Mouse (Mus musculus) induced T-regulatory cell, adult 2 months (primary cell): Measurements from ENCODE around the gene Tmprss9.

Source experiments
- DNase-seq: peaks from one replicate; pipeline ENCODE4 v3.0.0-alpha.2; 2012; ENCODE audit warnings: low read depth

The Tmprss9 gene

DNA sequence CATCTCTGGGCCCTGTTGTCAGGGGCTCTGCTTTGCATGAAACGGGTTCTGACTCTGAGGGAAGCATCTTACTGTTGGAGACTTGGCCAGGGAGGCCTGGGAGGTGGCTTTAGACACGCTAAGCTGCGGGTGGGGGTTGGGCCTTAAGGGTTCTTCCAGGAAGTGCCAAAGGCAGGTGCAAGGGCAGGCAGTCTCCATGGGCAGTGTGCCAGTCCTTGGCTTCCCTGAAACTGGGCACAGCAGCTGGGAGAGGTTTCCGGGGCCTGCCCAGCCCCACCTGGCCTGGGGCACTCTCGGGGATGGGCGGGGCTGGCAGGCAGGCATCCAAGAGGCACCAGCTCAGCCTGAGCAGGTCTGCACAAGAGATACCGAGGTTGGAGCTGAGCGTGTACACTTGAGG is 66.0 kb downstream of the Tmprss9 start:
- peak; percentile 61 for DNase-seq

DNA sequence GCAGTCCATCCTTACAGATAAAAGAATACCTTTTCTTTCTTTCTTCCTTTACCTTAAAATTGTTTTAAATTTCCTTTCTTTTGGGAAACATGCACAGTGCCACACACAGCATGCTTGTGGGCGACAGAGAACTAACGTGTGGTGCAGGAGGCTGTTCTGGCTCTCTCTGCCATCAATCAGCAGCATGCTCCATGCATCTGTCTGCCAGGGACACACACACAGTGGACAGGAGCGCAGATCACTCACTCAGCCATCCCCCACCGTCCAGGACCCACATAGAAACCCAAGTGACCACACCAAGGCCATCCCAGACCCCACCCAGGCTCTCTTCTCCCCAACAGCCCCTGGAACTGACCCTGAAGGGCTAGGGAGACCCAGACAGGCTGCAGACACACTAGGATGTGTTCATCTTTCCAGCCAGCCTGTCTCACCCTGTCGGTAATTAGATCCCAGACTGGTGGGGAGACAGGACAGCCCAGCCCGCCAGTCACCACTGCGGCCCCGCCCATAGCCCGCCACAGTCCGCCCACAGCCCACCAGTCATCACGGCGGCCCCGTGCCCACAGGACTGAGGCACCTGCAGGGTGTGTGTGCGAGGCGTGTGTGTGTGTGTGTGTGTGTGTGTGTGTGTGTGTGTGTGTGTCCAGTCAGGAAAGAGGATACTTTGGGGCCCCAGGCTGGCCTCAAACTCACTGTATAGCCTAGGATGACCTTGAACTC is 67.3 kb downstream of the Tmprss9 start:
- peak; percentile 72 for DNase-seq

DNA sequence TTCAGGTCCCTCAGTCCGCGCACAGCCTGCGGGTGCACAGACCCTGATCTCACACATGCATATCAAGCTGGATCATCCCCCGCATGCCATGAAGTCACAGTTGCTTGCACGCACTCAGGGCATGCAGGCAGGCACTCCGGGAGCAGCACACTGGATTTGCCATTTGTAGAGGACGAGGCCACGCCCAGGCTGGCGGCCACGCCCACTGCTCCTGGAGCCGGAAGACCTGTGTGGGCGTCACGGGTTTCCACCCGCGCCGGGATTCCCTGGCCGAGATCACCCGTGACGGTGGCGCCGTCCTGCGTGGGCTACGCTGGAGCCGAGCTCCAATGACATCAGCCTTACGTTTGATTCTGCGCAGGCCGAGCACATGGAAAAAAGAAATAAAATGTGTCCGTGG is 68.0 kb downstream of the Tmprss9 start:
- DNase-seq: peak; percentile 94

DNA sequence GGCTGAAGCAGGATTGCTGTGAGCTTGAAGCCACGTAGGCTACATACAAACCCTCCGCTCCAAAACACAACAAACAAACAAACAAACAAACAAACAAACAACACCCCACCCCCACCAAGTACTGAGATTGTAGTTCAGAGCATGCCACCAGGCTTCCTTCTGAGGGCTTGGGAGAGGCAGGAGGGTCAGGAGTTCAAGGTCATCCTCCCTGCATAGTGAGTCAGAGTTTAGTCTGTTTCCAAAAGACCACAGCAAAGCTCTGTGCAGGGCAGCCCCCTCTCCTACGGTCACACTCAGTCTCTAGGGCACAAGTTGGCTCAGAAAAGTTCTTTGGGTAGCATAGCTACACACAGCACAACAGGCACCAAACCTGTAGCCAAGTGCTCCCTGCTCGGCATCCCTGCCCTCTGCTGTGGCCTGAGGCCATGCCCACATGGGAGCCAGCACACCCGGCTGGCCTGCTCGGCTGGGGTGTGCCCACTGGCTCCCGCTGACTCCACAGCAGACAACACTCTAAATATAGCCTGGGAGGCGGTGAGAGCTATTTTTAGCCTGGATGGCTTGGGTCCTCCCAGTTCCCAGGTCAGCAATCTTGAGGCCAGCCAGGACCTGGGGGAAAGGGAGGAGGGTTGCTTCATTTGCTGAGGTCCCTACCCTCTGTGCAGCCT is 68.8 kb downstream of the Tmprss9 start:
- peak; percentile 46 for DNase-seq

DNA sequence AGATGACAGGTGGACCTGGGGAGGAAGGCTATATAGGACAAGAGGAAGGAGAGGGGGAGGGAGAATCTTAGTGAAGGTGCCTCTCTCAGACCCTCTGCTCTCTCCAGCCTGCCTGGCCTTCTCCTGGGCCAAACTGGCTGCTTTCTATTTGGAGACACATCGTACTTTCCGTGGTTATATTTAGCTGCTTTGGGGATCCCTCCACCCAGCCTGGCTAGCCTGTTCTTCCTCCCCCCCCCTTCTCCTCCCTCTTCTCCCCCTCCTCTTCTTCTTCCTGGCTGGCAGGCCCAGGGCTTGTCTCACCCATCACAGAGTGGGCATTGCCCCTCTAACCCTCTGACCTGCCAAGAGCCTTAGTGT is 69.3 kb downstream of the Tmprss9 start:
- no peak for DNase-seq

DNA sequence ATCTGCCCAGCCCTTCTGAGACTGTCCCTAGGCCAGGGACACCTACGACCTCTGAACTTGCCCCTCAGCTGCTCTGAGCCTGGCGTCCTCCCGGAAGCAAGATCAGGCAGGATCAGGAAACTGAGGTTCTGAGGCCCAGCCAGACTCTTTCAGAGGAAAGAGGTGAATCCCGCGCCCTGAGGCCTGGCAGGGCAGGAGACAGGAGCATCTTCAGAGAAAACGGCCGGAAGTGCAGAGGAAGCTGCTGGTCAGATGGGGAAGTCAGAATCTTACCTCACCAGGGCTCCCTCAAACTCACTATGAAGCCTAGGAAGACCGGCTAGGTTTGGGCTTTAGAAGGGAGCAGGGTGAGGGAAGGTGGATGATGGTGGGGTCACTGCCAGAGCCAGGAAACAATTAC is 71.3 kb downstream of the Tmprss9 start:
- DNase-seq: no peak

DNA sequence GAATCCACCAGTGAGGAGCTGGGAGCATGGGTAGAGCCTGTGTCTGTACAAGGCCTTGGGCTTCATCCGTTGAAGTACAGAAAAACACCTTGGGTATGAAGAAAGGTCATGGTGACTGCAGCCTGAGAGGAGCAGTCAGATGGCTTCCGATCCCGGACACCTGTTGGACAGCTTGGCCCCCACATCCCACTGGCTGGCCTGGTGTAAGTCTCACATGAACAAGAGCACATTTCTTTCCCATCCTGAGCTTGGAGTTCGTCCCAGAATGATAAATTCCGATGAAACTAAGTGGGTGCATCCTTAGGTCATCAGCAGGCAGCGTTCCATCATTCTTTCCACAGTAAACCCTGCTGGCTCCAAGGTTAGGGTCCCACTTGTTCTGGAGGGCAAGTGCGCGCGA is 72.1 kb downstream of the Tmprss9 start:
- no peak for DNase-seq

DNA sequence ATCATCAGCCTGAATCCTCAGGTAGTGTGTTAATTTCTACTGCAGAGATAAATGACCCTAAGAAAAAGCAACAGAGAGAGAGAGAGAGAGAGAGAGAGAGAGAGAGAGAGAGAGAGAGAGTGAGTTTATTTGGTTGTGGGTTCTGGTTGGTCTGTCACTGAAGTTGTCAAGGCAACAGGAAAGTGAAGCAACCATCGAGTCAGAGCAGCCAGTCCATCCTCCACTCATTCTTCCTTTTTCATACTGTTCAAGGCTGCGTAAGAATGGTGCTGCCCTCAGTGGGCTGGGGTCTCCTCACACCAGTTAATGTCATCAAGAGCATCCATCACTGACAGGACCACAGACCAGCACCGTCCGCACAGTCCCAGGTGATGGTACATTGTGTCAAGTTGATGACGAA is 72.6 kb downstream of the Tmprss9 start:
- no peak for DNase-seq

DNA sequence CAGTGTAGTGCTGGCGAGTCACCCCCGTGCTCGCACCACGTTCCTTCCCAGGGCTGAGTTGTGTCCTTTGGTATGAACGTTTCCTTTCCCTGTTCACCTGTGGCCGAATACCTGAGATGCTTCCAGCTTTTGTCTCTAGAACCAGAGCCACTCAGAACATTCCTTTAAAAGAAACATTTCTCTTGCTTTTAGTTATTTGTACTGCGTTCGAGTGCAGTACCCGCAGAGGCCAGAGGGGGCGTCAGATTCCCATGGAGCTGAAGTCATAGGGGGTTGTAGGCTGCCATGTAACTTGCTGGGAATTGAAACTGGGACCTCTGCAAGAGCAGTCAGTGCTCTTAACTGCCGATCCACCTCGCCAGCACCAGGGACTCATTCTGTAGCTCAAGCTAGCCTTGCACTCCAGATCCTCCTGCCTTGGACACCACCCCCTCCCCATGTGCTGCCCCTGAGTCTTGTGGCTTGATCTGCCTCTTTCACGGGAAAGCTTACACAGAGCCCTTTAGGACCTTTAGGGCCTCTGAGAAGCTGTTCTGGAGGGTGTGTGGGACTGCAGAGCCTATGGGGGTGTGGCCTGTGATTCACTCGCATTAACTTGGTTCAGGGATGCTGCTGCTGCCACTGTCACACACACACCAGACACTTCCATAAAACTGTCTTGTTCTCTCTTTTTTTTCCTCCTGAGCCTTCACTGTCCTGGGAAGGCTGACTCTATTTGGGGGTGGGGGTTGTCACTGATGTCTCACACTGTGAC is 75.2 kb downstream of the Tmprss9 start:
- DNase-seq: peak; percentile 54

DNA sequence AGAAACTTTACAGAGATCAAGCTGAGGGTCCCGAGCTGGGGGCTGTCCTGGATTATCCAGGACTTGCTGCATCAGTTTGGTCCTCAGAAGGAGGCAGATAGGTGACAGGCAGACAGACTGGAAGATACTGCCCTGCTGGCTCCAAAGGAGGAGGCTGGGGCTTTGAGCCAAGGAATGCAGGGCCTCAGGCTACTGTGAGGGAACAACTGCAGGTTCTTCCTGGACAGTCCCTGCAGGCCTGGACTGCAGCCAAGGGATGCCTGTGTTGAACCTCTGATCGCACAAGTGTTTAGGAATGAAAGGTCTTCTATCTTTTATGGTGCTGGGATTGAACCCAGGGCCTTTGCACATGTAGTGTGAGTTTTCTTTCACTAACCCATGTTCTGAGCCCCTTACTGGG is 76.2 kb downstream of the Tmprss9 start:
- no peak for DNase-seq

DNA sequence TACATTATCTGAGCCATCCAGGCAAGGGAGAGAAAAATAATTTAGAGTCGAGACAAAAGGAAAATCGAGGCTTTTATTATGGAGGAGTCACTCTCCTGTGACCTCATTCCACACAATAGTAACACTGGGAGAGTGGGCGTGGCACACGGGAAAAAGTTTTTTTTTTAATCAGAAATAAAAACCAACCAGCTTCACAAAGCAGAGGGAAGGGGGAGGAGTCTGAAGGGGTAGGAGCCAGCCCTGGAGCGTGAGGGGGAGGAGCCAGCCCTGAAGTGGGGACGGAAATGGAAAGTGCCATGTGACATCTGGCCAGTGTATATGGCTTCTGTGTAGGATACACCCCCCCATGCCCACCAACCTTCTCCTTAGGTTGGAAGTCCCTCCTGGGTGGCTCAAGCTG is 76.9 kb downstream of the Tmprss9 start:
- no peak for DNase-seq

DNA sequence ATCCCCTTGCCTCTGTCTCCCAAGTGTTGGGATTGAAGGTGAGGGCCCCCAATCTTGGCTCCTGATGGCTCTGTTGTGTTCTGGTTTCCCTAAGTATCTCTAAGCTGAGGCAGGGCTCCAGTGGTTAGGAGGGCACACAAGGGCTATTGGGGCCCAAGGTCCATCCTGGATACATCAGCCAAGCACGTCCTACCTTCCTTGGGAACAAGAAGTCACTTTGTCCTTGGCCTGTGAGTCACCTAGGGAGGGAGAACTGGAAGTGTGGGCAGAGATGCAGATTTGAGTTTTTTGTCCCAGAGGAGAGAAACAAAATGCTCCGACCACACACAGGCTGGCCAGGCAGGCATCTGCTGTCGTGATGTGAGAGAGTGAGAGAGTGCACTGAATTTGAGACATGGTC is 77.4 kb downstream of the Tmprss9 start:
- DNase-seq: no peak
